Mouse (Mus musculus) G1E (cell line): ENCODE results near the gene Pitx3.

ENCODE experiments used
- CTCF ChIP-seq: IDR thresholded peaks from 2 replicates; pipeline ENCODE4 v1.5.1; 2012; ENCODE audit warnings: low read depth, low read length, inconsistent platforms, mixed read lengths
- GATA2 ChIP-seq: IDR thresholded peaks from 2 replicates; pipeline ENCODE4 v1.6.1; 2012; ENCODE audit warnings: low read depth, low read length, inconsistent platforms, borderline replicate concordance
- POLR2AphosphoS5 ChIP-seq: IDR thresholded peaks from 2 replicates; pipeline ENCODE4 v1.6.1; 2012; ENCODE audit warnings: low read depth, low read length, inconsistent platforms; ENCODE audit not compliant: insufficient replicate concordance
- TAL1 ChIP-seq: conservative IDR thresholded peaks from 2 replicates; pipeline ENCODE4 v1.6.1; 2012; ENCODE audit warnings: low read depth, low read length, inconsistent platforms, mixed read lengths

DNA sequence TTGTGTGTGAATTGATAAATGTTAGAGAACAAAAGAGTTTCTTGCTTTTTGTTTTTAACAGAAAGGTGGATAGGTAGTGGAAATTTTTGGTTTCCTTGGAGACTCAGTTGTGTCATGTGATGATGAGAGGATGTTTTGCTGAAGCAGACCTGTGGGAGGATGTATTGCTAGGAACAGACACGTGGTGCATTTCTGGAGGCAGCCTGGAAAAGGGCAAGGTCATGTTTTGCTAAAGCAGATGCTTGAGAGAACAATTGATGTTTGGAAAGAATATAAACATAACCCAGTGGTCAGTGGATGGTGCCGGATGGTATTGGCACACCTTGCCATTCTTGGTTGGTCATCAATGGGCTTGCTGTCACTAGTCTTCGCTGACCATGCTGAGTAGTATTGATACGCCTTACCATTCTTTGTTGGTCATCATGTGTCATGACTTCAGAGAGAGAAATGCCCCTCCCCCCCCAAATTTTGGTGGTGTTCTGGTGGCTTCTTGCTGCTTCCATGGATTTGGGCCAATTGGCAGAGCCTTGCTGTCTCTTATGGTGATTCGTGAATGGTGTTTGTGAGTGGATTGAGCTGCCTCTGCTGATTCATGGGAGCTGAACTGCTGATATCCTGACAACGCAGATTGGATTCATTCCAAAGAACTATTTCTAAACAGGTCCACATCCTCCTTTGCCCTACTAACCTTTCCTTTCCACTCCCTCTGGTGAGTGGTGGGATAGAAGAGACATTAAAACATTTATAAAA lies 44.5 kb downstream of the Pitx3 start:
- TF ChIP-seq CTCF = no peak
- TF ChIP-seq TAL1 = no peak
- TF ChIP-seq POLR2AphosphoS5 = no peak
- no peak for TF ChIP-seq GATA2
